Mouse (Mus musculus) midbrain, postnatal 0 days (tissue): Measurements from ENCODE around the gene Ssbp3. TPM values are rescaled to one million over a fixed set of nuclear protein-coding genes. Genes with fewer than 3 reads are reported as not detected.
A peak's percentile ranks its signal among the peaks of the same experiment; 100 is the strongest.

Source experiments
- ATAC-seq: fragments of 200-750 bp; cut with Nextera tagmentation; 2 replicates; pipeline ENCODE4 v1.8.0; 2017; ENCODE audit warnings: moderate number of reproducible peaks, mild to moderate bottlenecking, moderate TSS enrichment, moderate library complexity; ENCODE audit not compliant: low FRiP score
- DNase-seq: peaks from one replicate; pipeline ENCODE4 v3.0.0-alpha.2; 2015; ENCODE audit warnings: low spot score
- H3K27ac ChIP-seq: fragments of 300-500 bp; sonication (generic); 2 replicates; pipeline ENCODE4 v1.5.1; 2014; ENCODE audit warnings: low read depth, mild to moderate bottlenecking, low read length, mixed read lengths
- H3K27me3 ChIP-seq: fragments of 300-500 bp; sonication (generic); 2 replicates; pipeline ENCODE4 v1.6.1; 2014; ENCODE audit warnings: low read length, control low read depth, mixed read lengths; ENCODE audit not compliant: insufficient read depth
- H3K36me3 ChIP-seq: fragments of 300-500 bp; sonication (generic); 2 replicates; pipeline ENCODE4 v1.6.1; 2014; ENCODE audit warnings: low read length, control low read depth, mixed read lengths; ENCODE audit not compliant: insufficient read depth
- H3K4me1 ChIP-seq: fragments of 300-500 bp; sonication (generic); 2 replicates; pipeline ENCODE4 v1.6.1; 2014; ENCODE audit warnings: mild to moderate bottlenecking, control low read depth, antibody characterized with exemption, low read length, mixed read lengths; ENCODE audit not compliant: insufficient read depth
- H3K4me2 ChIP-seq: fragments of 300-500 bp; sonication (generic); 2 replicates; pipeline ENCODE4 v1.6.1; 2014; ENCODE audit warnings: low read depth, mild to moderate bottlenecking, low read length, mixed read lengths; ENCODE audit not compliant: poor library complexity, severe bottlenecking
- H3K4me3 ChIP-seq: fragments of 300-500 bp; sonication (generic); 2 replicates; pipeline ENCODE4 v1.5.1; 2014; ENCODE audit warnings: low read depth, mild to moderate bottlenecking, low read length, moderate library complexity
- H3K9ac ChIP-seq: fragments of 300-500 bp; sonication (generic); replicated peaks from 2 replicates; pipeline ENCODE4 v1.6.1; 2014; ENCODE audit warnings: mild to moderate bottlenecking, low read length, moderate library complexity, mixed read lengths; ENCODE audit not compliant: poor library complexity, severe bottlenecking
- H3K9me3 ChIP-seq: fragments of 300-500 bp; sonication (generic); 2 replicates; pipeline ENCODE4 v1.6.1; 2016; ENCODE audit warnings: low read length, control low read depth
- CTCF ChIP-seq: IDR thresholded peaks from 2 replicates; pipeline ENCODE4 v1.5.1; 2016; ENCODE audit warnings: antibody characterized with exemption, mild to moderate bottlenecking
- WGBS: fragments of 180-500 bp; shearing (Covaris S2); extraction: QIAGEN DNeasy Blood & Tissue Kit; methylation state at CpG from one replicate; pipeline ENCODE4 v1.1.7; 2014; 5-methylcytosine and 5-hydroxymethylcytosine counted together
- polyA plus RNA-seq: library from polyadenylated mRNA; unstranded; fragments of >200 nt; fragmentation: Nextera tagmentation; extraction: Ambion mirVana; gene quantifications from 2 replicates; pipeline ENCODE4 v1.2.1, GENCODE M21; 2015
- total RNA-seq: library from RNA; depleted of rRNA; stranded (reverse); fragments of >200 nt; gene quantifications from 2 replicates; pipeline ENCODE4 v1.2.3, GENCODE M21; 2014

Gene Ssbp3
- total and polyA plus RNA-seq, 2 experiments from 2014 or later = 126 to 172 TPM

DNA sequence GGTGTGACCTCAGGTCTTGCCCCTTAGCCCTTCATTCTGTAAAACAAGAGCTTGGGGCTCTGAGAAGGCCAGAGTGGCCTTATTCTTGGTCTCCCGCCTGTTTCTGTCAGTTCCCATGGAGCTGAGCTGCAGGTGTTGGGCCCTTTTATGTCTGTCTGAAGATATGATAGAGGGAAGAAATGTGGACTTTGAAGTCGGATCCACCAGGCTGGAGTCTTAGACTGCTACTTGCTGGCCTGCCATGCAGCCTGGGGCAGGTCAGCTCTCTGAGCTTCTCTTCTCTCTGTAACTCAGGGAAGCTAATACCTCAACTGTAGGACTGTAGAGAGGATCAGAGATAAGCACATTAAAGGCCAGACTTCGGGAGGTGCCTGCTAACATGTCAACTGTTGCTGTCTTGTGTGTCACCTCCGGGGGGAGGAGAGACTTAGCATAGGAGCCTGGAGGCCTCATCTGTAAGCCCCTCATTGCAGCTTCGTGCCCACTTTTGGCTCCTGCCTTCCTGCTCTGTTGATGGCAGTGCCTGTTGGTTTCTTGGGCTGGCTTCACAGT, 90.8 kb downstream of the Ssbp3 start:
- no peak overlapping the region for H3K4me3 ChIP-seq
- no peak overlapping the region for H3K4me2 ChIP-seq
- TF ChIP-seq CTCF = no peak
- no peaks in the 10 kb centered on the region for H3K36me3 ChIP-seq
- H3K9me3 ChIP-seq = no peaks in the 10 kb centered on the region
- DNase-seq = no peak
- H3K27me3 ChIP-seq = no peaks in the 10 kb centered on the region
- no peak for ATAC-seq
- H3K9ac ChIP-seq = no peak overlapping the region
- 0 out of 2 replicates have a peak overlapping the region, but pooled peaks have one; percentile 12 for H3K27ac ChIP-seq
- WGBS = 44% methylated on average over 5 of the region's 5 CpGs
- peaks cover 12% of the 10 kb centered on the region; the same call in 1 of the 2 replicates for H3K4me1 ChIP-seq

DNA sequence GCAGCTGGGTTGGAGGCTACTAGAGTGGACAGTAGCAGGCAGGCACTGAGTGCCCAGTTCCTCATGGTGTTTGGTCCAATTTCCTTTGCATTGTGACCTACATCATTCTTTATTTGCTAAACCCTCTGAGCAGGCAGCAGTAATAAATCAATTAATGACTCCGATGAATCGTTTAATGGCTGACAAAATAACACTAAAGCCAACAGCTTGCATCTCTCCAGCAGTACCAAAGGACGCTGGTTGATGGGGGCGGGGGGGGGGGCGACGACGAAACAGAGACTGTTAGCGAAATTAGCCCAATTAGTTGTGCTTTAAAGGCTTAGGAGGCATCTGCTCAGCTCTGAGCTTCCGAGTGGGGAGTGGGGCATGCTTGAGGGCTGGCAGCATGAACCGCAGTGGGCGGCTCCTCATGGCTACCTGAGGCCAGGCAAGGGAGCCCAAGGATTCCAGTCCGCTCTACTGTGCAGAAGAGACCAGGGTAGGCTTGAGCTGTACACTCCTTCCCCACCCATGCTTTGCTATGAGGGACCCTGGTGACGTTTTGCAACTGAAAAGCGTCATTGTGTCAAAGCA, 91.5 kb downstream of the Ssbp3 start:
- Histone ChIP-seq H3K27me3 (no peaks in the 10 kb centered on the region), H3K9ac (no peak overlapping the region), H3K36me3 (no peaks in the 10 kb centered on the region), H3K4me1 (peaks cover 9% of the 10 kb centered on the region; the same call in 1 of the 2 replicates), H3K4me2 (no peak overlapping the region), H3K4me3 (no peak overlapping the region), H3K27ac (no peak overlapping the region), H3K9me3 (no peaks in the 10 kb centered on the region)
- DNase-seq = no peak
- no peak for TF ChIP-seq CTCF
- 57% methylated on average over 14 of the region's 14 CpGs for WGBS
- ATAC-seq = no peak

DNA sequence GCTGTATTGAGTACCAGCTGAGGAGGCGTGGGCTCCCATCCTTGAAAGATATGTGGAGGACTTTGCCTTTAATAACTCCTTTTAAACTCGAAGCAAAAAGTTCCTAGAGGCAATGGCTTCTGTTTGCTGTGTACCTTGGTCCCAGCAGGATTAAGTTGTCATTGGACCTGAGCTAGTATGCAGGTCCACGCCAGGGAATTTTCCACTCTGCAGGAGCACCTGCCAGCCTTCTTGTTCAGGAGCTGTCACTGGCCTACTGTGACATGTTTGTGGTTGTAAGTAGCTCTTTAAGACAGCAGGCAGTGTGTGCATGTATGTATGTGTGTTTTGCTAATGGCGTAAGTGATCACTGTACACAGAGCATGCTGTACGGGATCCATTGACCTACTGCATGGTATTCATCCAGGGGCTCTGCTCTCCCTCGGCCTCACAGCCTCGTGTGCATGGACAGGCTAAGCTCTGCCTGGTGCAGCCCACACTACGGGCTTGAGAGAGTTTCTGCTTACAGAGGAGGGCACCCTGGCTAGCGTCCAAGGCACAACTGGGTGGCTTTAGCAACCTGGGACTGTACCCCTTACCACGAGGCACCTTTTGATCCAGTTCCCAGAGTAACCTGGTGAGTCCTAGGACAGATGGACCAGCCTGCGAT, 92.1 kb downstream of the Ssbp3 start:
- no peaks in the 10 kb centered on the region for H3K36me3 ChIP-seq
- no peak overlapping the region for H3K27ac ChIP-seq
- peaks cover 9% of the 10 kb centered on the region; the same call in 1 of the 2 replicates for H3K4me1 ChIP-seq
- 53% methylated on average over 11 of the region's 11 CpGs for WGBS
- H3K9me3 ChIP-seq = no peaks in the 10 kb centered on the region
- no peak overlapping the region for H3K9ac ChIP-seq
- no peak for TF ChIP-seq CTCF
- no peak overlapping the region for H3K4me3 ChIP-seq
- no peaks in the 10 kb centered on the region for H3K27me3 ChIP-seq
- H3K4me2 ChIP-seq = no peak overlapping the region
- DNase-seq = no peak
- no peak for ATAC-seq

DNA sequence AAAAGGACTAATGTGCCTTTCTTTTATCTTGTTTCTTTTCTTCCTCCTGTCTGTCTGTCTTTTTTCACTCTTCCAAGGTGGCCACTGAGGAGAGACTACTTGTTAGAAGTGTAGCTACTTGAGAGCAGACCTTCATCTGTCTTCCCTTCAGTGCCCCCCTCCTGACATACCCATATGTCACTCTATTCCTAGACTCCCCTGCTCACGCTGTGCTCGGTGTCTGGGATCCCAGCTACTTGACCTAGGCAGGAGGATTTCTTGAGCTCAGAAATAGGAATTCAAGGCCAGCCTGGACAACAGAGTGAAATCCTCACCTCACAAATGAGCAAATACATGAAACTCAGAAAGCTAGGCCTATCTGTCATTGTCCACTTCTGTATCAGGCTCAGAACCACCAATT, 92.7 kb downstream of the Ssbp3 start:
- ATAC-seq (no peak), DNase-seq (no peak)
- no peaks in the 10 kb centered on the region for H3K36me3 ChIP-seq
- TF ChIP-seq CTCF = no peak
- WGBS = 69% methylated on average over 2 of the region's 2 CpGs
- H3K27ac ChIP-seq = no peak overlapping the region
- no peak overlapping the region for H3K4me2 ChIP-seq
- no peak overlapping the region for H3K9ac ChIP-seq
- H3K4me1 ChIP-seq = peaks cover 9% of the 10 kb centered on the region; the same call in 1 of the 2 replicates
- no peaks in the 10 kb centered on the region for H3K27me3 ChIP-seq
- H3K9me3 ChIP-seq = no peaks in the 10 kb centered on the region
- H3K4me3 ChIP-seq = no peak overlapping the region

DNA sequence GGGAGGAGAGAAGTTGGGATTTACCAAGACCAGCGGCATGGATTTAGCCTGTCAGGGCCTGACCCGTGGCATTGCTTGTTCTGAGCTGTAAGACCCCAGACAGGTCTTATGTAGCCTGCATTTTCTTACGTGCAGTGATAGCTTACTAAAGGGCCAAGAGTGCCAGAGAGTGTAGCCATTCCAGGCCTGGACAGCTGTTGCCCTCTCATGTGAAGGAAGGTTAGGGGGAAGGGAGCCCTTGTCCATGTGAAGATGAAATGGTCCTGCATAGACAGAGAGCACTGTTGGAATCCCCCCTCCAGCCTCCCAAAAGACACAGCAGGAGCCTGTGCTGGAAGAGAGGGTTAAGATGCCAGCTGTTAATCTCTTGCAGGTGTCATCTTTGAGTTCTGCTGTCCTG, 93.3 kb downstream of the Ssbp3 start:
- H3K27ac ChIP-seq = no peak overlapping the region
- WGBS = 53% methylated on average over 3 of the region's 3 CpGs

DNA sequence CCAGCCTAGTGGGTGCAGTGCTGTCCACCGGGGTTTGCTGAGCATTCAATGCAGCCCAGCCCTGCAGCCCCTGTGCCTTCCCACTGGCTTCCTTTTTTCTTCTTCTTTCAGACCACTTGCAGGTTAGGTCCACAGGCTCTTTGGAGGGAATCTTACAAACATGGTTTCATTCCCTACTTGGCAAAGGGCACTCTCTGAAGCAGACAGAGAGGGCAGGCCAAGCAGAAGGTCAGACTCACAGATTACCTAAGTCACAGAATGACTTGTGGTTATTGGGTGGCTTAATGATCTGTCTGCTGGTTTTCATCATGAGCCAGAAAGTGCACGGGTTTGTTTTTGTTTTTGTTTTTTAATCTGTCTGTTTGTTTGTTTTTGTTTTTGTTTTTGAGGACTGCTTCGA, 93.8 kb downstream of the Ssbp3 start:
- 70% methylated on average over 3 of the region's 3 CpGs for WGBS
- Histone ChIP-seq H3K36me3 (no peaks in the 10 kb centered on the region), H3K9ac (no peak overlapping the region), H3K9me3 (no peaks in the 10 kb centered on the region), H3K27ac (no peak overlapping the region), H3K4me1 (peaks cover 9% of the 10 kb centered on the region; the same call in 1 of the 2 replicates), H3K4me2 (no peak overlapping the region), H3K4me3 (no peak overlapping the region), H3K27me3 (no peaks in the 10 kb centered on the region)
- TF ChIP-seq CTCF = no peak
- no peak for ATAC-seq
- DNase-seq = no peak

More for the DNA sequence above, 93.3 kb downstream of the Ssbp3 start:
- H3K9me3 ChIP-seq = no peaks in the 10 kb centered on the region
- TF ChIP-seq CTCF = no peak
- H3K4me3 ChIP-seq = no peak overlapping the region
- H3K4me1 ChIP-seq = peaks cover 9% of the 10 kb centered on the region; the same call in 1 of the 2 replicates
- H3K27me3 ChIP-seq = no peaks in the 10 kb centered on the region
- DNase-seq = no peak
- no peaks in the 10 kb centered on the region for H3K36me3 ChIP-seq
- no peak overlapping the region for H3K9ac ChIP-seq
- no peak overlapping the region for H3K4me2 ChIP-seq
- no peak for ATAC-seq
